ENCODE assay signal across 12 mouse cellular contexts in genomic region chr7:131045258-131045835, GRCm38 (mm10). TPM values are rescaled to one million over a fixed set of nuclear protein-coding genes. Genes with fewer than 3 reads are reported as not detected.
A peak's percentile ranks its signal among the peaks of the same experiment; 100 is the strongest.
DNase-seq lines count a peak whose midpoint lies in the region; ATAC-seq and TF ChIP-seq lines count a peak whose summit lies in the region.
"Not testable (repeated sequence)": the region's sequence is repeated elsewhere in the genome, so short reads cannot be mapped to it uniquely, and the experiment has no call there.
"Had no signal": no experiment of that assay in that cellular context is flagged by ENCODE, and none has a peak within 500 bp of the region (broad histone marks: within the 10 kb centered on the region; RNA-seq: fewer than 3 reads in every experiment).

No protein-coding gene starts in this region.

- not testable (repeated sequence) for TF ChIP-seq POLR2A in lung, adult 2 months (IDR thresholded peaks at IDR 0.05; ENCODE audit: borderline replicate concordance, extremely low read depth, low read depth, low read length)

- not testable (repeated sequence) for H3K9ac ChIP-seq in kidney, embryonic 15.5 days

- ATAC-seq in kidney, embryonic 15.5 days (replicated peaks; ENCODE audit: low FRiP score): 0 out of 2 replicates have a peak, but pooled peaks have one; percentile 15
- peak; percentile 24; the same call in 1 of the 2 replicates for ATAC-seq in neutrophil, adult 5-6 weeks (ENCODE audit: extremely low read depth, insufficient number of reproducible peaks, low FRiP score, poor library complexity, severe bottlenecking)

- DNase-seq in A20 (ENCODE audit: low read depth, low spot score) (peak; percentile 9), NIH3T3 (ENCODE audit: low read depth) (peak; percentile 27)
- DNase-seq in cerebellum, adult 18-20 months: peak; percentile 7 to 9
- not testable (repeated sequence) for DNase-seq in gastrocnemius, adult 2 months
- peak; percentile 21 for DNase-seq in lung, adult 2 months
- DNase-seq in thymus, postnatal 25 days: peak; percentile 46

- intact Hi-C loops in gastrocnemius, adult 2 months (cut with DNase I): loop anchor here (10.0 kb wide), 2 partner anchors 221 to 271 kb away; partner anchors contain the start of gene Btbd16

- whole genome bisulfite sequencing in kidney, embryonic 15.5 days: 29% methylated on average over 3 of the region's 3 CpGs
- WGBS in lung, adult 2 months: 35% methylated on average over 3 of the region's 3 CpGs

- not testable (repeated sequence) for H3K4me2 ChIP-seq in kidney, embryonic 15.5 days

- not testable (repeated sequence) for H3K36me3 ChIP-seq in kidney, embryonic 15.5 days

- not testable (repeated sequence) for H3K4me3 ChIP-seq in gastrocnemius, adult 2 months; kidney, embryonic 15.5 days (replicated peaks); lung, adult 2 months (replicated peaks; ENCODE audit: extremely low read depth, low read depth, low read length)

- not testable (repeated sequence) for H3K9me3 ChIP-seq in kidney, embryonic 15.5 days (replicated peaks)

- not testable (repeated sequence) for H3K4me1 ChIP-seq in kidney, embryonic 15.5 days; lung, adult 2 months (ENCODE audit: control insufficient read depth, insufficient read depth, low read length)

- H3K27ac ChIP-seq in gastrocnemius, adult 2 months; kidney, embryonic 15.5 days: not testable (repeated sequence)

- TF ChIP-seq CTCF in gastrocnemius, adult 2 months (IDR thresholded peaks at IDR 0.05): peak; percentile 42
- peak; percentile 45 for TF ChIP-seq CTCF in lung, adult 2 months (IDR thresholded peaks at IDR 0.05; ENCODE audit: insufficient read depth, low read length)

- H3K27me3 ChIP-seq in kidney, embryonic 15.5 days: not testable (repeated sequence)

RNA-seq across cellular contexts. Expression of gene Dmbt1, which starts 13.5 kb away (rescaled TPM):
- not detected for total RNA-seq in gastrocnemius, adult 2 months (2021)
- polyA plus RNA-seq in kidney, embryonic 15.5 days (2015; fragmentation: Nextera tagmentation; extraction: Ambion mirVana): 0.17 and 0.22 TPM in 2 replicates
- 0.12 and 4.0 TPM in 2 replicates for polyA plus RNA-seq in lung, adult 2 months (2012; rRNA removed)
- not detected in 2 replicates for total RNA-seq in neutrophil, adult 5-6 weeks (2017)
- total RNA-seq: heart, postnatal 25 days; layer of hippocampus, postnatal 10 days had no signal
- polyA plus RNA-seq: midbrain, embryonic 13.5 days; neural tube, embryonic 13.5 days had no signal
